Mouse (Mus musculus): Measurements from ENCODE around the gene Xrn1. TPM values are rescaled to one million over a fixed set of nuclear protein-coding genes. Genes with fewer than 3 reads are reported as not detected.

Gene Xrn1
- polyA plus RNA-seq, 1 experiment from 2014 or later = 17.1 TPM

- DNase-seq (ENCODE audit: low spot score) = no peak
- H3K36me3 ChIP-seq (ENCODE audit: control insufficient read depth, insufficient read depth, low read length) = no peaks in the 10 kb centered on the region
Observed at GRCm38 (mm10) chr9:95959732-95960428, 5.3 kb downstream of the Xrn1 start.

GRCm38 (mm10) chr9:95961058-95961457 lies 6.5 kb downstream of the Xrn1 start:
- Histone ChIP-seq H3K27me3 (ENCODE audit: control insufficient read depth, insufficient read depth, low read length) (no peaks in the 10 kb centered on the region), H3K27ac (replicated peaks; ENCODE audit: low read depth, low read length) (no peak overlapping the region), H3K9me3 (ENCODE audit: control insufficient read depth, low read length) (no peaks in the 10 kb centered on the region), H3K4me2 (ENCODE audit: low read depth, severe bottlenecking) (no peak overlapping the region), H3K9ac (ENCODE audit: low read length) (no peak overlapping the region), H3K36me3 (ENCODE audit: control insufficient read depth, insufficient read depth, low read length) (no peaks in the 10 kb centered on the region), H3K4me1 (ENCODE audit: control insufficient read depth, insufficient read depth, low read length) (no peaks in the 10 kb centered on the region), H3K4me3 (ENCODE audit: low read depth, low read length) (no peak overlapping the region)
- ATAC-seq (ENCODE audit: insufficient number of reproducible peaks, low FRiP score, low TSS enrichment, low read depth) = no peak
- DNase-seq (ENCODE audit: low spot score) = no peak

More at GRCm38 (mm10) chr9:95959732-95960428, 5.3 kb downstream of the Xrn1 start:
- ATAC-seq (ENCODE audit: insufficient number of reproducible peaks, low FRiP score, low TSS enrichment, low read depth) = no peak
- Histone ChIP-seq H3K4me1 (ENCODE audit: control insufficient read depth, insufficient read depth, low read length) (no peaks in the 10 kb centered on the region), H3K9ac (ENCODE audit: low read length) (no peak overlapping the region), H3K27me3 (ENCODE audit: control insufficient read depth, insufficient read depth, low read length) (no peaks in the 10 kb centered on the region), H3K4me2 (ENCODE audit: low read depth, severe bottlenecking) (no peak overlapping the region), H3K4me3 (ENCODE audit: low read depth, low read length) (no peak overlapping the region), H3K27ac (replicated peaks; ENCODE audit: low read depth, low read length) (no peak overlapping the region), H3K9me3 (ENCODE audit: control insufficient read depth, low read length) (no peaks in the 10 kb centered on the region)
- 94% methylated on average over 3 of the region's 3 CpGs for WGBS

- Histone ChIP-seq H3K4me2 (ENCODE audit: low read depth, severe bottlenecking) (no peak overlapping the region), H3K4me1 (ENCODE audit: control insufficient read depth, insufficient read depth, low read length) (no peaks in the 10 kb centered on the region), H3K9me3 (ENCODE audit: control insufficient read depth, low read length) (no peaks in the 10 kb centered on the region), H3K36me3 (ENCODE audit: control insufficient read depth, insufficient read depth, low read length) (peaks cover 4% of the 10 kb centered on the region; the same call in 1 of the 2 replicates), H3K27ac (replicated peaks; ENCODE audit: low read depth, low read length) (no peak overlapping the region), H3K27me3 (ENCODE audit: control insufficient read depth, insufficient read depth, low read length) (no peaks in the 10 kb centered on the region), H3K9ac (ENCODE audit: low read length) (no peak overlapping the region), H3K4me3 (ENCODE audit: low read depth, low read length) (no peak overlapping the region)
- WGBS = 92% methylated on average over 13 of the region's 13 CpGs
- no peak for ATAC-seq (ENCODE audit: insufficient number of reproducible peaks, low FRiP score, low TSS enrichment, low read depth)
- DNase-seq (ENCODE audit: low spot score) = no peak
Observed at GRCm38 (mm10) chr9:95964037-95964436, 9.5 kb downstream of the Xrn1 start.

- Histone ChIP-seq H3K4me3 (ENCODE audit: low read depth, low read length) (no peak overlapping the region), H3K4me1 (ENCODE audit: control insufficient read depth, insufficient read depth, low read length) (no peaks in the 10 kb centered on the region), H3K4me2 (ENCODE audit: low read depth, severe bottlenecking) (no peak overlapping the region), H3K9me3 (ENCODE audit: control insufficient read depth, low read length) (no peaks in the 10 kb centered on the region), H3K27ac (replicated peaks; ENCODE audit: low read depth, low read length) (no peak overlapping the region), H3K9ac (ENCODE audit: low read length) (no peak overlapping the region), H3K27me3 (ENCODE audit: control insufficient read depth, insufficient read depth, low read length) (no peaks in the 10 kb centered on the region), H3K36me3 (ENCODE audit: control insufficient read depth, insufficient read depth, low read length) (peaks cover 10% of the 10 kb centered on the region)
- ATAC-seq (ENCODE audit: insufficient number of reproducible peaks, low FRiP score, low TSS enrichment, low read depth) = no peak
- no peak for DNase-seq (ENCODE audit: low spot score)
- 92% methylated on average over 2 of the region's 2 CpGs for WGBS
Observed at GRCm38 (mm10) chr9:95978279-95978678, 23.7 kb downstream of the Xrn1 start.

- H3K36me3 ChIP-seq (ENCODE audit: control insufficient read depth, insufficient read depth, low read length) = peaks cover 7% of the 10 kb centered on the region
- H3K4me3 ChIP-seq (ENCODE audit: low read depth, low read length) = no peak overlapping the region
- DNase-seq (ENCODE audit: low spot score) (no peak), ATAC-seq (ENCODE audit: insufficient number of reproducible peaks, low FRiP score, low TSS enrichment, low read depth) (no peak)
- 94% methylated on average over 6 of the region's 6 CpGs for WGBS
- no peaks in the 10 kb centered on the region for H3K4me1 ChIP-seq (ENCODE audit: control insufficient read depth, insufficient read depth, low read length)
- no peak overlapping the region for H3K4me2 ChIP-seq (ENCODE audit: low read depth, severe bottlenecking)
- no peaks in the 10 kb centered on the region for H3K27me3 ChIP-seq (ENCODE audit: control insufficient read depth, insufficient read depth, low read length)
- H3K27ac ChIP-seq (replicated peaks; ENCODE audit: low read depth, low read length) = no peak overlapping the region
- H3K9ac ChIP-seq (ENCODE audit: low read length) = no peak overlapping the region
- H3K9me3 ChIP-seq (ENCODE audit: control insufficient read depth, low read length) = no peaks in the 10 kb centered on the region
Observed at GRCm38 (mm10) chr9:95979896-95980295, 25.3 kb downstream of the Xrn1 start.

- ATAC-seq (ENCODE audit: insufficient number of reproducible peaks, low FRiP score, low TSS enrichment, low read depth) (no peak), DNase-seq (ENCODE audit: low spot score) (no peak)
- Histone ChIP-seq H3K27me3 (ENCODE audit: control insufficient read depth, insufficient read depth, low read length) (no peaks in the 10 kb centered on the region), H3K36me3 (ENCODE audit: control insufficient read depth, insufficient read depth, low read length) (peaks cover 12% of the 10 kb centered on the region), H3K9me3 (ENCODE audit: control insufficient read depth, low read length) (no peaks in the 10 kb centered on the region), H3K27ac (replicated peaks; ENCODE audit: low read depth, low read length) (no peak overlapping the region), H3K4me1 (ENCODE audit: control insufficient read depth, insufficient read depth, low read length) (no peaks in the 10 kb centered on the region), H3K4me3 (ENCODE audit: low read depth, low read length) (no peak overlapping the region), H3K9ac (ENCODE audit: low read length) (no peak overlapping the region), H3K4me2 (ENCODE audit: low read depth, severe bottlenecking) (no peak overlapping the region)
- WGBS = 97% methylated on average over 2 of the region's 2 CpGs
Observed at GRCm38 (mm10) chr9:95992255-95992654, 37.7 kb downstream of the Xrn1 start.

- Histone ChIP-seq H3K9me3 (ENCODE audit: control insufficient read depth, low read length) (no peaks in the 10 kb centered on the region), H3K36me3 (ENCODE audit: control insufficient read depth, insufficient read depth, low read length) (peaks cover 5% of the 10 kb centered on the region), H3K9ac (ENCODE audit: low read length) (no peak overlapping the region), H3K4me3 (ENCODE audit: low read depth, low read length) (no peak overlapping the region), H3K4me2 (ENCODE audit: low read depth, severe bottlenecking) (no peak overlapping the region), H3K27ac (replicated peaks; ENCODE audit: low read depth, low read length) (no peak overlapping the region), H3K4me1 (ENCODE audit: control insufficient read depth, insufficient read depth, low read length) (no peaks in the 10 kb centered on the region), H3K27me3 (ENCODE audit: control insufficient read depth, insufficient read depth, low read length) (no peaks in the 10 kb centered on the region)
- DNase-seq (ENCODE audit: low spot score) (no peak), ATAC-seq (ENCODE audit: insufficient number of reproducible peaks, low FRiP score, low TSS enrichment, low read depth) (no peak)
- WGBS = 93% methylated on average over 7 of the region's 7 CpGs
Observed at GRCm38 (mm10) chr9:96004455-96004854, 49.9 kb downstream of the Xrn1 start.

GRCm38 (mm10) chr9:96010664-96011063 lies 56.1 kb downstream of the Xrn1 start:
- Histone ChIP-seq H3K9ac (ENCODE audit: low read length) (no peak overlapping the region), H3K4me3 (ENCODE audit: low read depth, low read length) (no peak overlapping the region), H3K4me1 (ENCODE audit: control insufficient read depth, insufficient read depth, low read length) (no peaks in the 10 kb centered on the region), H3K27me3 (ENCODE audit: control insufficient read depth, insufficient read depth, low read length) (no peaks in the 10 kb centered on the region), H3K4me2 (ENCODE audit: low read depth, severe bottlenecking) (no peak overlapping the region), H3K36me3 (ENCODE audit: control insufficient read depth, insufficient read depth, low read length) (peaks cover 12% of the 10 kb centered on the region), H3K27ac (replicated peaks; ENCODE audit: low read depth, low read length) (no peak overlapping the region), H3K9me3 (ENCODE audit: control insufficient read depth, low read length) (no peaks in the 10 kb centered on the region)
- ATAC-seq (ENCODE audit: insufficient number of reproducible peaks, low FRiP score, low TSS enrichment, low read depth) (no peak), DNase-seq (ENCODE audit: low spot score) (no peak)
- 94% methylated on average over 7 of the region's 7 CpGs for WGBS

GRCm38 (mm10) chr9:96023921-96024320 lies 69.4 kb downstream of the Xrn1 start:
- WGBS = 89% methylated on average over 3 of the region's 3 CpGs

More at GRCm38 (mm10) chr9:96023921-96024320, 69.4 kb downstream of the Xrn1 start:
- Histone ChIP-seq H3K4me1 (ENCODE audit: control insufficient read depth, insufficient read depth, low read length) (no peaks in the 10 kb centered on the region), H3K27ac (replicated peaks; ENCODE audit: low read depth, low read length) (no peak overlapping the region), H3K4me3 (ENCODE audit: low read depth, low read length) (no peak overlapping the region), H3K36me3 (ENCODE audit: control insufficient read depth, insufficient read depth, low read length) (peaks cover 8% of the 10 kb centered on the region; the same call in 1 of the 2 replicates), H3K9me3 (ENCODE audit: control insufficient read depth, low read length) (no peaks in the 10 kb centered on the region), H3K9ac (ENCODE audit: low read length) (no peak overlapping the region), H3K4me2 (ENCODE audit: low read depth, severe bottlenecking) (no peak overlapping the region), H3K27me3 (ENCODE audit: control insufficient read depth, insufficient read depth, low read length) (no peaks in the 10 kb centered on the region)
- DNase-seq (ENCODE audit: low spot score) (no peak), ATAC-seq (ENCODE audit: insufficient number of reproducible peaks, low FRiP score, low TSS enrichment, low read depth) (no peak)

All from limb, embryonic 11.5 days (tissue).